Mouse (Mus musculus) heart, adult 2 months (tissue): Measurements from ENCODE around the gene Ttc13. TPM values are rescaled to one million over a fixed set of nuclear protein-coding genes. Genes with fewer than 3 reads are reported as not detected.

Source experiments
- DNase-seq, 2 experiments: peaks; one replicate each; pipeline ENCODE4 v3.0.0; 2021
- H3K27ac ChIP-seq: fragments of 200-600 bp; 2 replicates; pipeline ENCODE4 v1.8.1; 2022
- H3K27me3 ChIP-seq: fragments of 200-500 bp; 2 replicates; pipeline ENCODE4 v1.6.1; 2012; ENCODE audit warnings: mild to moderate bottlenecking, low read length, inconsistent platforms, mixed read lengths; ENCODE audit not compliant: control insufficient read depth, insufficient read depth
- H3K36me3 ChIP-seq: fragments of 200-500 bp; 2 replicates; pipeline ENCODE4 v1.6.1; 2012; ENCODE audit warnings: low read length, inconsistent platforms; ENCODE audit not compliant: control insufficient read depth, insufficient read depth
- H3K4me1 ChIP-seq: fragments of 200-500 bp; 2 replicates; pipeline ENCODE4 v1.6.1; 2011; ENCODE audit warnings: low read length; ENCODE audit not compliant: control insufficient read depth, insufficient read depth
- H3K4me3 ChIP-seq: fragments of 200-600 bp; 2 replicates; pipeline ENCODE4 v1.8.1; 2022
- H3K79me2 ChIP-seq: fragments of 200-500 bp; replicated peaks from 2 replicates; pipeline ENCODE4 v1.6.1; 2012; ENCODE audit warnings: mild to moderate bottlenecking, inconsistent platforms, low read length, moderate library complexity, mixed read lengths; ENCODE audit not compliant: control insufficient read depth, insufficient read depth
- H3K9ac ChIP-seq: fragments of 200-500 bp; 2 replicates; pipeline ENCODE4 v1.6.1; 2012; ENCODE audit warnings: low read depth, mild to moderate bottlenecking, control low read depth, inconsistent platforms, low read length, mixed read lengths
- CTCF ChIP-seq: fragments of 200-600 bp; IDR thresholded peaks from 2 replicates; pipeline ENCODE4 v1.8.1; 2022; ENCODE audit warnings: antibody characterized with exemption, mild to moderate bottlenecking, moderate library complexity
- EP300 ChIP-seq: fragments of 200-500 bp; IDR thresholded peaks from 2 replicates; pipeline ENCODE4 v1.6.1; 2011; ENCODE audit warnings: low read depth, low read length, control low read depth; ENCODE audit not compliant: insufficient read depth
- POLR2A ChIP-seq: fragments of 200-500 bp; IDR thresholded peaks from 2 replicates; pipeline ENCODE4 v1.6.1; 2011; ENCODE audit warnings: mild to moderate bottlenecking, low read depth, low read length, control low read depth; ENCODE audit not compliant: insufficient read depth
- WGBS: fragments of 180-500 bp; shearing (Covaris S2); methylation state at CpG from one replicate; pipeline ENCODE4 v1.1.7; 2018; 5-methylcytosine and 5-hydroxymethylcytosine counted together
- intact Hi-C: fragments of 180-260 bp; cut with DNase I; formaldehyde crosslinking; loops from one replicate; pipeline ENCODE4 v1.15.1; 2025
- polyA plus RNA-seq: library from polyadenylated mRNA; depleted of rRNA; stranded (reverse); fragments of >200 nt; gene quantifications from 2 replicates; pipeline ENCODE4 v1.2.3, GENCODE M21; 2012
- total RNA-seq, 2 experiments: library from RNA; stranded (reverse); gene quantifications; 2 replicates each; pipeline ENCODE4 v1.2.3; 2021

Gene Ttc13
- total and polyA plus RNA-seq, 3 experiments = 8.1 to 15.1 (median 14.7) TPM

- no peaks in the 10 kb centered on the region for H3K36me3 ChIP-seq
- H3K4me3 ChIP-seq = no peak overlapping the region
- intact Hi-C loops = no loop called here
- H3K9ac ChIP-seq = no peak overlapping the region
- 0 out of 2 replicates have a peak, but pooled peaks cover 2% of the 10 kb centered on the region for H3K79me2 ChIP-seq
- no peak overlapping the region for H3K27ac ChIP-seq
- peaks cover 23% of the 10 kb centered on the region for H3K4me1 ChIP-seq
- H3K27me3 ChIP-seq = no peaks in the 10 kb centered on the region
- no peak for TF ChIP-seq CTCF
- TF ChIP-seq EP300 = no peak
- TF ChIP-seq POLR2A = no peak
- DNase-seq = no peak
These were observed 73.5 kb downstream of the Ttc13 start for GRCm38 (mm10) chr8:124648311-124648710.

- Histone ChIP-seq H3K27me3 (no peaks in the 10 kb centered on the region), H3K4me3 (no peak overlapping the region), H3K9ac (peak overlapping the region; percentile 39), H3K27ac (peak overlapping the region; percentile 75), H3K36me3 (peaks cover 2% of the 10 kb centered on the region; the same call in 1 of the 2 replicates), H3K4me1 (peaks cover 23% of the 10 kb centered on the region), H3K79me2 (no peaks in the 10 kb centered on the region)
- intact Hi-C loops = loop anchor here (2.0 kb wide), 1 partner anchor 15 kb away; no protein-coding TSS in a partner anchor
- WGBS = 13% methylated on average over 18 of the region's 18 CpGs
- DNase-seq = peak; percentile 54 to 81
- TF ChIP-seq CTCF = no peak
- TF ChIP-seq POLR2A = peak; percentile 55
- 0 out of 2 replicates have a peak, but pooled peaks have one; percentile 40 for TF ChIP-seq EP300
These were observed 78.0 kb downstream of the Ttc13 start for GRCm38 (mm10) chr8:124643540-124644339.

- TF ChIP-seq CTCF = no peak
- TF ChIP-seq EP300 = no peak
- no peak for TF ChIP-seq POLR2A
- no peak overlapping the region for H3K9ac ChIP-seq
- H3K4me1 ChIP-seq = peaks cover 21% of the 10 kb centered on the region
- peak overlapping the region; percentile 67 for H3K27ac ChIP-seq
- 84% methylated on average over 8 of the region's 8 CpGs for WGBS
- no peak overlapping the region for H3K4me3 ChIP-seq
- intact Hi-C loops = no loop called here
- H3K27me3 ChIP-seq = no peaks in the 10 kb centered on the region
- no peak for DNase-seq
- no peaks in the 10 kb centered on the region for H3K79me2 ChIP-seq
- H3K36me3 ChIP-seq = peaks cover 2% of the 10 kb centered on the region; the same call in 1 of the 2 replicates
These were observed 80.2 kb downstream of the Ttc13 start for GRCm38 (mm10) chr8:124641599-124641998.

- Histone ChIP-seq H3K4me1 (peaks cover 9% of the 10 kb centered on the region), H3K79me2 (no peaks in the 10 kb centered on the region), H3K27ac (no peak overlapping the region), H3K27me3 (no peaks in the 10 kb centered on the region), H3K36me3 (no peaks in the 10 kb centered on the region), H3K4me3 (no peak overlapping the region), H3K9ac (no peak overlapping the region)
- TF ChIP-seq EP300 (no peak), POLR2A (no peak), CTCF (no peak)
- intact Hi-C loops = no loop called here
- WGBS = 83% methylated on average over 8 of the region's 8 CpGs
- no peak for DNase-seq
These were observed 86.6 kb downstream of the Ttc13 start for GRCm38 (mm10) chr8:124635247-124635502.

- no peak overlapping the region; the same call in 1 of the 2 replicates for H3K27ac ChIP-seq
- 84% methylated on average over 13 of the region's 13 CpGs for WGBS
- DNase-seq = no peak
- intact Hi-C loops = no loop called here
- H3K79me2 ChIP-seq = no peaks in the 10 kb centered on the region
- no peak overlapping the region for H3K4me3 ChIP-seq
- H3K36me3 ChIP-seq = no peaks in the 10 kb centered on the region
- H3K27me3 ChIP-seq = no peaks in the 10 kb centered on the region
- no peak for TF ChIP-seq CTCF
- TF ChIP-seq EP300 = no peak
- TF ChIP-seq POLR2A = no peak
- H3K4me1 ChIP-seq = peaks cover 9% of the 10 kb centered on the region
- H3K9ac ChIP-seq = no peak overlapping the region
These were observed 87.2 kb downstream of the Ttc13 start for GRCm38 (mm10) chr8:124634411-124635246.
